Mouse (Mus musculus): ENCODE data around the gene Ikzf1. TPM values are rescaled to one million over a fixed set of nuclear protein-coding genes. Genes with fewer than 3 reads are reported as not detected.

Ikzf1 gene
- polyA plus RNA-seq (2016; fragmentation: Nextera tagmentation; extraction: Ambion mirVana) = 1.4 and 1.7 TPM in 2 replicates

GRCm38 (mm10) chr11:11684930-11685852 is at the start of gene Ikzf1:
Gene Ikzf1 (plus strand): TSS chr11:11685003.
- ATAC-seq (ENCODE audit: low FRiP score, low read depth) = peak; percentile 76
- H3K9ac ChIP-seq (replicated peaks) = peak within 1 kb of the TSS; percentile 52
- H3K4me1 ChIP-seq = peaks cover 14% of the 10 kb centered on the region
- H3K36me3 ChIP-seq = no peaks in the 10 kb centered on the region
- H3K4me3 ChIP-seq = peak within 1 kb of the TSS; percentile 68
- H3K27me3 ChIP-seq = peaks cover 55% of the 10 kb centered on the region
- no peak within 1 kb of the TSS for H3K27ac ChIP-seq (replicated peaks)
- under 1% methylated on average over 55 of the region's 100 CpGs for WGBS
- H3K4me2 ChIP-seq (replicated peaks) = peak within 1 kb of the TSS; percentile 100
- no peaks in the 10 kb centered on the region for H3K9me3 ChIP-seq

GRCm38 (mm10) chr11:11644303-11644702 is 40.5 kb upstream of the Ikzf1 start:
- H3K4me1 ChIP-seq = no peaks in the 10 kb centered on the region
- H3K9me3 ChIP-seq = no peaks in the 10 kb centered on the region
- no peak overlapping the region for H3K4me2 ChIP-seq (replicated peaks)
- ATAC-seq (ENCODE audit: low FRiP score, low read depth) = no peak
- H3K4me3 ChIP-seq = no peak overlapping the region
- no peak overlapping the region for H3K27ac ChIP-seq (replicated peaks)
- no peaks in the 10 kb centered on the region for H3K27me3 ChIP-seq
- H3K9ac ChIP-seq (replicated peaks) = no peak overlapping the region
- H3K36me3 ChIP-seq = no peaks in the 10 kb centered on the region

- no peak for ATAC-seq (ENCODE audit: low FRiP score, low read depth)
- no peaks in the 10 kb centered on the region for H3K27me3 ChIP-seq
- 87% methylated on average over 3 of the region's 3 CpGs for WGBS
- H3K4me3 ChIP-seq = no peak overlapping the region
- no peak overlapping the region for H3K27ac ChIP-seq (replicated peaks)
- no peaks in the 10 kb centered on the region for H3K9me3 ChIP-seq
- no peaks in the 10 kb centered on the region for H3K4me1 ChIP-seq
- no peaks in the 10 kb centered on the region for H3K36me3 ChIP-seq
- H3K9ac ChIP-seq (replicated peaks) = no peak overlapping the region
- no peak overlapping the region for H3K4me2 ChIP-seq (replicated peaks)
Observed at GRCm38 (mm10) chr11:11656388-11656787, 28.4 kb upstream of the Ikzf1 start.

GRCm38 (mm10) chr11:11656995-11657530 is 27.7 kb upstream of the Ikzf1 start:
- no peaks in the 10 kb centered on the region for H3K4me1 ChIP-seq
- 72% methylated on average over 5 of the region's 5 CpGs for WGBS
- no peak overlapping the region for H3K27ac ChIP-seq (replicated peaks)
- H3K27me3 ChIP-seq = no peaks in the 10 kb centered on the region
- no peak overlapping the region for H3K9ac ChIP-seq (replicated peaks)
- no peaks in the 10 kb centered on the region for H3K9me3 ChIP-seq
- ATAC-seq (ENCODE audit: low FRiP score, low read depth) = no peak
- no peak overlapping the region for H3K4me3 ChIP-seq
- H3K36me3 ChIP-seq = no peaks in the 10 kb centered on the region
- no peak overlapping the region for H3K4me2 ChIP-seq (replicated peaks)

- Histone ChIP-seq H3K27me3 (no peaks in the 10 kb centered on the region), H3K4me1 (no peaks in the 10 kb centered on the region), H3K9me3 (no peaks in the 10 kb centered on the region), H3K4me3 (no peak overlapping the region), H3K36me3 (no peaks in the 10 kb centered on the region), H3K4me2 (replicated peaks) (no peak overlapping the region), H3K9ac (replicated peaks) (no peak overlapping the region), H3K27ac (replicated peaks) (no peak overlapping the region)
- WGBS = 90% methylated on average over 4 of the region's 4 CpGs
- no peak for ATAC-seq (ENCODE audit: low FRiP score, low read depth)
Observed at GRCm38 (mm10) chr11:11657634-11658033, 27.2 kb upstream of the Ikzf1 start.

- Histone ChIP-seq H3K9ac (replicated peaks) (no peak overlapping the region), H3K36me3 (no peaks in the 10 kb centered on the region), H3K27me3 (no peaks in the 10 kb centered on the region), H3K27ac (replicated peaks) (no peak overlapping the region), H3K4me1 (no peaks in the 10 kb centered on the region), H3K4me2 (replicated peaks) (no peak overlapping the region), H3K4me3 (no peak overlapping the region), H3K9me3 (no peaks in the 10 kb centered on the region)
- WGBS = 82% methylated on average over 4 of the region's 4 CpGs
- ATAC-seq (ENCODE audit: low FRiP score, low read depth) = no peak
Observed at GRCm38 (mm10) chr11:11658834-11659233, 26.0 kb upstream of the Ikzf1 start.

- H3K9ac ChIP-seq (replicated peaks) = no peak overlapping the region
- no peak overlapping the region for H3K4me3 ChIP-seq
- no peaks in the 10 kb centered on the region for H3K9me3 ChIP-seq
- H3K4me1 ChIP-seq = no peaks in the 10 kb centered on the region
- no peak for ATAC-seq (ENCODE audit: low FRiP score, low read depth)
- no peaks in the 10 kb centered on the region for H3K27me3 ChIP-seq
- H3K4me2 ChIP-seq (replicated peaks) = no peak overlapping the region
- H3K27ac ChIP-seq (replicated peaks) = no peak overlapping the region
- H3K36me3 ChIP-seq = no peaks in the 10 kb centered on the region
- WGBS = 88% methylated on average over 4 of the region's 4 CpGs
Observed at GRCm38 (mm10) chr11:11660651-11661050, 24.2 kb upstream of the Ikzf1 start.

GRCm38 (mm10) chr11:11667254-11667921 is 17.4 kb upstream of the Ikzf1 start:
- WGBS = 85% methylated on average over 4 of the region's 4 CpGs
- Histone ChIP-seq H3K4me1 (no peaks in the 10 kb centered on the region), H3K27ac (replicated peaks) (no peak overlapping the region), H3K9ac (replicated peaks) (no peak overlapping the region), H3K27me3 (no peaks in the 10 kb centered on the region), H3K9me3 (no peaks in the 10 kb centered on the region), H3K36me3 (no peaks in the 10 kb centered on the region), H3K4me3 (no peak overlapping the region), H3K4me2 (replicated peaks) (no peak overlapping the region)
- ATAC-seq (ENCODE audit: low FRiP score, low read depth) = no peak

GRCm38 (mm10) chr11:11667922-11668290 is 16.9 kb upstream of the Ikzf1 start:
- Histone ChIP-seq H3K4me3 (no peak overlapping the region), H3K9me3 (no peaks in the 10 kb centered on the region), H3K4me2 (replicated peaks) (no peak overlapping the region), H3K9ac (replicated peaks) (no peak overlapping the region), H3K27ac (replicated peaks) (no peak overlapping the region), H3K27me3 (no peaks in the 10 kb centered on the region), H3K36me3 (no peaks in the 10 kb centered on the region), H3K4me1 (no peaks in the 10 kb centered on the region)
- 96% methylated on average over 3 of the region's 3 CpGs for WGBS
- ATAC-seq (ENCODE audit: low FRiP score, low read depth) = no peak

GRCm38 (mm10) chr11:11672974-11673373 is 11.8 kb upstream of the Ikzf1 start:
- no peak overlapping the region for H3K27ac ChIP-seq (replicated peaks)
- no peak overlapping the region for H3K9ac ChIP-seq (replicated peaks)
- no peak for ATAC-seq (ENCODE audit: low FRiP score, low read depth)
- no peaks in the 10 kb centered on the region for H3K9me3 ChIP-seq
- WGBS = 73% methylated on average over 4 of the region's 4 CpGs
- no peaks in the 10 kb centered on the region for H3K4me1 ChIP-seq
- H3K4me3 ChIP-seq = no peak overlapping the region
- H3K4me2 ChIP-seq (replicated peaks) = no peak overlapping the region
- H3K36me3 ChIP-seq = no peaks in the 10 kb centered on the region
- no peaks in the 10 kb centered on the region; the same call in 1 of the 2 replicates for H3K27me3 ChIP-seq

- Histone ChIP-seq H3K27ac (replicated peaks) (no peak overlapping the region), H3K36me3 (no peaks in the 10 kb centered on the region), H3K4me1 (no peaks in the 10 kb centered on the region), H3K4me2 (replicated peaks) (no peak overlapping the region), H3K9ac (replicated peaks) (no peak overlapping the region), H3K9me3 (no peaks in the 10 kb centered on the region), H3K27me3 (no peaks in the 10 kb centered on the region; the same call in 1 of the 2 replicates), H3K4me3 (no peak overlapping the region)
- no peak for ATAC-seq (ENCODE audit: low FRiP score, low read depth)
Observed at GRCm38 (mm10) chr11:11675063-11675462, 9.7 kb upstream of the Ikzf1 start.

- 90% methylated on average over 9 of the region's 9 CpGs for WGBS
- ATAC-seq (ENCODE audit: low FRiP score, low read depth) = no peak
- Histone ChIP-seq H3K9me3 (no peaks in the 10 kb centered on the region), H3K36me3 (no peaks in the 10 kb centered on the region), H3K27me3 (no peaks in the 10 kb centered on the region; the same call in 1 of the 2 replicates), H3K4me1 (no peaks in the 10 kb centered on the region), H3K27ac (replicated peaks) (no peak overlapping the region), H3K9ac (replicated peaks) (no peak overlapping the region), H3K4me2 (replicated peaks) (no peak overlapping the region), H3K4me3 (no peak overlapping the region)
Observed at GRCm38 (mm10) chr11:11676068-11676741, 8.6 kb upstream of the Ikzf1 start.
